Mouse (Mus musculus) cerebellum, postnatal 10 days (tissue): ENCODE data around the gene Alg9.
A peak's percentile ranks its signal among the peaks of the same experiment; 100 is the strongest.

ENCODE experiments used
- DNase-seq, 2 experiments: peaks; one replicate each; pipeline ENCODE4 v3.0.0; 2021; ENCODE audit warnings: mixed read lengths in 2 of 2

The Alg9 gene

GRCm38 (mm10) chr9:50855133-50855766 is 80.4 kb downstream of the Alg9 start:
- DNase-seq: no peak

- no peak for DNase-seq
Measured at GRCm38 (mm10) chr9:50855780-50856179, 81.0 kb downstream of the Alg9 start.

- peak; percentile 97 for DNase-seq
Measured at GRCm38 (mm10) chr9:50856341-50857081, 81.7 kb downstream of the Alg9 start.

GRCm38 (mm10) chr9:50857082-50857641 is 82.3 kb downstream of the Alg9 start:
- no peak for DNase-seq

GRCm38 (mm10) chr9:50858681-50859080 is 83.9 kb downstream of the Alg9 start:
- no peak for DNase-seq

- DNase-seq: peak; percentile 69 to 76
Measured at GRCm38 (mm10) chr9:50861119-50861839, 86.5 kb downstream of the Alg9 start.

GRCm38 (mm10) chr9:50863824-50864223 is 89.0 kb downstream of the Alg9 start:
- no peak for DNase-seq

- no peak for DNase-seq
Measured at GRCm38 (mm10) chr9:50864877-50865276, 90.1 kb downstream of the Alg9 start.

- DNase-seq: no peak
Measured at GRCm38 (mm10) chr9:50865803-50866202, 91.0 kb downstream of the Alg9 start.

GRCm38 (mm10) chr9:50867015-50867414 is 92.2 kb downstream of the Alg9 start:
- no peak for DNase-seq

- DNase-seq: peak; percentile 82 to 83
Measured at GRCm38 (mm10) chr9:50868182-50868581, 93.4 kb downstream of the Alg9 start.

GRCm38 (mm10) chr9:50873210-50873609 is 98.4 kb downstream of the Alg9 start:
- no peak for DNase-seq

GRCm38 (mm10) chr9:50874031-50874430 is 99.2 kb downstream of the Alg9 start:
- peak in 1 of 2 experiments; percentile 47 for DNase-seq

GRCm38 (mm10) chr9:50875470-50875869 is 100.7 kb downstream of the Alg9 start:
- no peak for DNase-seq

- DNase-seq: no peak
Measured at GRCm38 (mm10) chr9:50876287-50876686, 101.5 kb downstream of the Alg9 start.

GRCm38 (mm10) chr9:50877431-50877830 is 102.6 kb downstream of the Alg9 start:
- DNase-seq: no peak

- no peak for DNase-seq
Measured at GRCm38 (mm10) chr9:50882183-50882582, 107.4 kb downstream of the Alg9 start.

- DNase-seq: peak; percentile 52 to 72
Measured at GRCm38 (mm10) chr9:50884093-50884492, 109.3 kb downstream of the Alg9 start.

GRCm38 (mm10) chr9:50884741-50885599 is 110.2 kb downstream of the Alg9 start:
- peak in 1 of 2 experiments; percentile 40 for DNase-seq

- DNase-seq: peak; percentile 62 to 65
Measured at GRCm38 (mm10) chr9:50885600-50885987, 110.8 kb downstream of the Alg9 start.

GRCm38 (mm10) chr9:50886870-50887269 is 112.1 kb downstream of the Alg9 start:
- DNase-seq: no peak

GRCm38 (mm10) chr9:50887351-50887750 is 112.5 kb downstream of the Alg9 start:
- no peak for DNase-seq
